Mouse (Mus musculus) thymus, adult 18-20 months (tissue): Measurements from ENCODE around the gene Tgif1.

Source experiments
- DNase-seq, 2 experiments: peaks; one replicate each; pipeline ENCODE4 v3.0.0; 2022; ENCODE audit warnings: mixed read lengths in 2 of 2

The Tgif1 gene

GRCm38 (mm10) chr17:70853436-70853905 lies at the start of gene Tgif1:
TSS of gene Tgif1 (minus strand) at chr17:70853546.
- DNase-seq, result peak; percentile 37 to 43

- no peak for DNase-seq
These were observed 47.3 kb upstream of the Tgif1 start for GRCm38 (mm10) chr17:70900660-70901059.

- DNase-seq, result no peak
These were observed 46.3 kb upstream of the Tgif1 start for GRCm38 (mm10) chr17:70899642-70900041.

- DNase-seq, result no peak
These were observed 41.5 kb upstream of the Tgif1 start for GRCm38 (mm10) chr17:70894867-70895266.

GRCm38 (mm10) chr17:70893151-70893550 lies 39.8 kb upstream of the Tgif1 start:
- DNase-seq, result no peak

GRCm38 (mm10) chr17:70892288-70893096 lies 39.1 kb upstream of the Tgif1 start:
- DNase-seq, result no peak

GRCm38 (mm10) chr17:70890571-70890970 lies 37.2 kb upstream of the Tgif1 start:
- DNase-seq, result no peak

GRCm38 (mm10) chr17:70888657-70889056 lies 35.3 kb upstream of the Tgif1 start:
- DNase-seq, result no peak

GRCm38 (mm10) chr17:70887848-70888247 lies 34.5 kb upstream of the Tgif1 start:
- DNase-seq, result no peak

GRCm38 (mm10) chr17:70886641-70887391 lies 33.5 kb upstream of the Tgif1 start:
- DNase-seq, result peak in 1 of 2 experiments; percentile 18

GRCm38 (mm10) chr17:70885868-70886267 lies 32.5 kb upstream of the Tgif1 start:
- DNase-seq, result no peak

- no peak for DNase-seq
These were observed 28.6 kb upstream of the Tgif1 start for GRCm38 (mm10) chr17:70881934-70882333.

GRCm38 (mm10) chr17:70881194-70881593 lies 27.8 kb upstream of the Tgif1 start:
- no peak for DNase-seq

- no peak for DNase-seq
These were observed 24.9 kb upstream of the Tgif1 start for GRCm38 (mm10) chr17:70878237-70878636.

- no peak for DNase-seq
These were observed 20.4 kb upstream of the Tgif1 start for GRCm38 (mm10) chr17:70873778-70874124.

GRCm38 (mm10) chr17:70872936-70873777 lies 19.8 kb upstream of the Tgif1 start:
- no peak for DNase-seq

GRCm38 (mm10) chr17:70872094-70872929 lies 19.0 kb upstream of the Tgif1 start:
- no peak for DNase-seq

- no peak for DNase-seq
These were observed 18.3 kb upstream of the Tgif1 start for GRCm38 (mm10) chr17:70871676-70872075.

GRCm38 (mm10) chr17:70870581-70870980 lies 17.2 kb upstream of the Tgif1 start:
- DNase-seq, result no peak

- no peak for DNase-seq
These were observed 15.4 kb upstream of the Tgif1 start for GRCm38 (mm10) chr17:70868577-70869229.

GRCm38 (mm10) chr17:70866538-70867114 lies 13.3 kb upstream of the Tgif1 start:
- no peak for DNase-seq
